Mouse (Mus musculus): ENCODE data around the gene Arpc5. TPM values are rescaled to one million over a fixed set of nuclear protein-coding genes. Genes with fewer than 3 reads are reported as not detected.

Arpc5 gene
- total and polyA plus RNA-seq, 3 experiments, result 280 to 358 (median 283) TPM

DNA sequence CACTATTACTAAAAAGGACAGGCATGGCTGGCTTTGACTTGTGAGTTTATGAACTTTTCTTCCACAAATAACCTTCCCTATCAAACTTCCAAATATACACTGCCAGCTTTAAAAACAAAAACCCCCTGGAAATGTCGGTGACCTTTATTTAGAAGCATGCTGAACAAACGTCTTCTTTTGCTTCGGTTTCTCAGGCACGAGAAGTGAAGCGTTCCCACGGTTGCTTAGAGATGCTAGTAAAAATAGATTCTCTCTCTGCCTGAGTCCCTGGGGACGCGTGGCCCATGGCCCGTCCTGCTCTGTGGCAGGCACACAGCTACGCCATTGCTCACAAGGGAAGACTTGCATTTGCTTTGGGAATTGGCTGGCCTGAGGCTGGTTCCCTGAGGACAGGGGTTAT is 51.5 kb downstream of the Arpc5 start:
- no peaks in the 10 kb centered on the region for H3K27me3 ChIP-seq (ENCODE audit: insufficient read depth, low read length)
- DNase-seq (ENCODE audit: low spot score) (no peak), ATAC-seq (ENCODE audit: extremely low read depth, insufficient number of reproducible peaks, low FRiP score, poor library complexity, severe bottlenecking) (no peak)
- peaks cover 71% of the 10 kb centered on the region for H3K36me3 ChIP-seq (replicated peaks)
- peaks cover 2% of the 10 kb centered on the region; the same call in 1 of the 2 replicates for H3K9me3 ChIP-seq (replicated peaks)
- no peak overlapping the region for H3K4me3 ChIP-seq (ENCODE audit: low read depth, low read length)
- TF ChIP-seq TAL1 (conservative IDR thresholded peaks at IDR 0.05; ENCODE audit: low read depth, low read length) (no peak), GATA1 (IDR thresholded peaks at IDR 0.05; ENCODE audit: borderline replicate concordance, low read length) (no peak), CTCF (IDR thresholded peaks at IDR 0.05; ENCODE audit: low read depth, low read length) (no peak), POLR2AphosphoS5 (IDR thresholded peaks at IDR 0.05; ENCODE audit: insufficient replicate concordance, low read depth, low read length) (no peak), GATA2 (IDR thresholded peaks at IDR 0.05; ENCODE audit: borderline replicate concordance, low read depth, low read length) (no peak)
- H3K4me1 ChIP-seq (ENCODE audit: insufficient read depth, low read depth, low read length), result peaks cover 8% of the 10 kb centered on the region

DNA sequence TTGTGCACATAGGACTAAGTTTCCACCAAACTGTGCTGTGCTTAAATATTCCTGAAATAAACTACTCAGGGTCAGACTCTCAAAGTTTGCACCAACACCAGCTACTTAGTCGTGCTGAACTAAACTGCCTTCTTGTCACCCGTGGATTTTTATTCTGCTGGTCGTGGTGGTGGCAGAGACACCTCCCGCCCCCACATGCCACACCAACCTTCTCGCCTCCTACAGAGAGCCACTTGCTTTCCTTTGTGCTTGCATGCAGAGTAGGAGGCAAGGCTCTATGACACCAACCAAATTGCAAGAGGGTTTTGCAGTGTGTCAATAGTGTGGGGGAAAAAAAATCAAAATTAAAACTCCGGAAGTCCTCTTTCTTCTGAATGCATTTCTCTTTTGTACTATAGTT is 53.2 kb downstream of the Arpc5 start:
- H3K4me3 ChIP-seq (ENCODE audit: low read depth, low read length), result no peak overlapping the region
- ATAC-seq (ENCODE audit: extremely low read depth, insufficient number of reproducible peaks, low FRiP score, poor library complexity, severe bottlenecking) (no peak), DNase-seq (ENCODE audit: low spot score) (no peak)
- no peaks in the 10 kb centered on the region for H3K27me3 ChIP-seq (ENCODE audit: insufficient read depth, low read length)
- H3K36me3 ChIP-seq (replicated peaks), result peaks cover 71% of the 10 kb centered on the region
- H3K4me1 ChIP-seq (ENCODE audit: insufficient read depth, low read depth, low read length), result peaks cover 6% of the 10 kb centered on the region
- TF ChIP-seq POLR2AphosphoS5 (IDR thresholded peaks at IDR 0.05; ENCODE audit: insufficient replicate concordance, low read depth, low read length) (no peak), TAL1 (conservative IDR thresholded peaks at IDR 0.05; ENCODE audit: low read depth, low read length) (no peak), GATA2 (IDR thresholded peaks at IDR 0.05; ENCODE audit: borderline replicate concordance, low read depth, low read length) (no peak), CTCF (IDR thresholded peaks at IDR 0.05; ENCODE audit: low read depth, low read length) (no peak), GATA1 (IDR thresholded peaks at IDR 0.05; ENCODE audit: borderline replicate concordance, low read length) (no peak)
- H3K9me3 ChIP-seq (replicated peaks), result peaks cover 5% of the 10 kb centered on the region

DNA sequence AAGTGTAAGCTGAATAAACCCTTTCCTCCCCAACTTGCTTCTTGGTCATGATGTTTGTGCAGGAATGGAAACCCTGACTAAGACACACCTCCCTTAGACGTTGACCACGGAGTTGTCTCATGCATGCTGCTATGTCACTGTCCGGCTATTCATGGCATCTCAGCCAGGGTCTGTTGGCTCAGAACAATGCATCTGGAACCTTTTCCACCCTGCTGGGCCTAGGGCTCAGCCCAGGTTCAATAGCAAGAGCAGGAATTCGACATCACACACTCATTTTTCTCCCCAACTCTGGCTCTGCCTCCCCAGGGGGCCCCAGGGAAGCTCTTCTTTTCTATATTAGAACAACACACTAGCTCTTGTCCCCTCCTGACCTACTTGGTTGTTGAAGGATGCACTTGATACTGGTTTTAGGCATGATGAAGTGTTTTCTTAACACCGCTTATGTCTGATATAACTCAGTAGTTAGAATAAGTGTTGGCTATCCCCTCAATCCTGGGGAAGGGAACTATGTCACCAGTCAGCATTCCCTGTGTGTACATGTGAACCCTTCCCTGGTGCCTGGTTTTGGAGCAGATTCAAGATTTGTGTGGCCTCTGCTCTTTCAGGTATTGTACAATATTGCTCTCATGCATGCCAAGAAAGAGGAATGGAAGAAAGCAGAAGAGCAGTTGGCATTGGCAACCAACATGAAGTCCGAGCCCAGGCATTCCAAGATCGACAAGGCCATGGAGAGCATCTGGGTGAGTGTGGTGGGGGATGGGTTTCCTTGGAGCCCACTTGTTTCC is 54.8 kb downstream of the Arpc5 start:
- no peak for DNase-seq (ENCODE audit: low spot score)
- Histone ChIP-seq H3K4me1 (ENCODE audit: insufficient read depth, low read depth, low read length) (no peaks in the 10 kb centered on the region), H3K36me3 (replicated peaks) (peaks cover 70% of the 10 kb centered on the region), H3K4me3 (ENCODE audit: low read depth, low read length) (no peak overlapping the region), H3K9me3 (replicated peaks) (peaks cover 5% of the 10 kb centered on the region), H3K27me3 (ENCODE audit: insufficient read depth, low read length) (no peaks in the 10 kb centered on the region)
- TF ChIP-seq GATA1 (IDR thresholded peaks at IDR 0.05; ENCODE audit: borderline replicate concordance, low read length) (no peak), TAL1 (conservative IDR thresholded peaks at IDR 0.05; ENCODE audit: low read depth, low read length) (no peak), CTCF (IDR thresholded peaks at IDR 0.05; ENCODE audit: low read depth, low read length) (no peak), POLR2AphosphoS5 (IDR thresholded peaks at IDR 0.05; ENCODE audit: insufficient replicate concordance, low read depth, low read length) (no peak), GATA2 (IDR thresholded peaks at IDR 0.05; ENCODE audit: borderline replicate concordance, low read depth, low read length) (no peak)
- no peak for ATAC-seq (ENCODE audit: extremely low read depth, insufficient number of reproducible peaks, low FRiP score, poor library complexity, severe bottlenecking)

DNA sequence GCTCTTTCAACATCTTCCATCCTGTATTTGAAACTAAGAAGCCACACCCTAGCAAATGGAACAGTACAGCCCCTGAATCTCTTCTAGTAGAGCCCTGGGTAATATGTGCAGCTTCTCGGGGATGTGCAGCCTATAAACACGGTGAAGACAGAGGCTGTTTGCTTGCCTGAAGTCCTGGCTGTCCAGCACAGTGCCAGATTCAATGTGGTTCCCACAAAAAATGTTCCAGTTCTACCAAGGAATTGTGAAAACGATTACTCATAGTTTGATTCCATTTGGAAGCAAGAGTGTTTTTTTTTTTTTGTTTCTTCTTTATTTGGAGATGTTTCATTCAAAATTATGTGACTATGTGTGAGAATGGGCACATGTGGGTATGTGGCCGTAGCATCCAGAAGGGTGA is 55.4 kb downstream of the Arpc5 start:
- TF ChIP-seq POLR2AphosphoS5 (IDR thresholded peaks at IDR 0.05; ENCODE audit: insufficient replicate concordance, low read depth, low read length), result no peak
- TF ChIP-seq CTCF (IDR thresholded peaks at IDR 0.05; ENCODE audit: low read depth, low read length), result no peak
- TF ChIP-seq GATA2 (IDR thresholded peaks at IDR 0.05; ENCODE audit: borderline replicate concordance, low read depth, low read length), result no peak
- TF ChIP-seq GATA1 (IDR thresholded peaks at IDR 0.05; ENCODE audit: borderline replicate concordance, low read length), result no peak
- TF ChIP-seq TAL1 (conservative IDR thresholded peaks at IDR 0.05; ENCODE audit: low read depth, low read length), result no peak
- no peak overlapping the region for H3K4me3 ChIP-seq (ENCODE audit: low read depth, low read length)
- H3K36me3 ChIP-seq (replicated peaks), result peaks cover 68% of the 10 kb centered on the region

DNA sequence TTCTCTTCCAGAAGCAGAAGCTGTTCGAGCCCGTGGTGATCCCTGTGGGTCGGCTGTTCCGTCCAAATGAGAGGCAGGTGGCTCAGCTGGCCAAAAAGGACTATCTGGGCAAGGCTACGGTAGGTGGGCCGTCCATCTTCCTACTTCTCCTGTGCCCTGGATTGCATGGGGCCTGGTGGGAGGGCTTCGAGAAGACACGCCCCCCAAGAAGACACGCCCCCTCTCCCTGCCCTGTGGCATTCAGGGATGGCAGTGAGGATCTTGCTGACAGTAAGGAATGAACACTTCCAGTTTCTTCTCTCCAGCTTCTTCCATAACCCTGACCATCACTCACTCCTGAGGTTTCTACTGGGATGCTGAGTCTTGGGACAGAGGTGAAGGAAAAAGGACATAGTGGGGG is 57.9 kb downstream of the Arpc5 start:
- Histone ChIP-seq H3K36me3 (replicated peaks) (peaks cover 64% of the 10 kb centered on the region), H3K4me1 (ENCODE audit: insufficient read depth, low read depth, low read length) (peaks cover 4% of the 10 kb centered on the region; the same call in 1 of the 2 replicates), H3K27me3 (ENCODE audit: insufficient read depth, low read length) (no peaks in the 10 kb centered on the region), H3K4me3 (ENCODE audit: low read depth, low read length) (no peak overlapping the region), H3K9me3 (replicated peaks) (peaks cover 14% of the 10 kb centered on the region)
- TF ChIP-seq GATA1 (IDR thresholded peaks at IDR 0.05; ENCODE audit: borderline replicate concordance, low read length) (no peak), GATA2 (IDR thresholded peaks at IDR 0.05; ENCODE audit: borderline replicate concordance, low read depth, low read length) (no peak), POLR2AphosphoS5 (IDR thresholded peaks at IDR 0.05; ENCODE audit: insufficient replicate concordance, low read depth, low read length) (no peak), CTCF (IDR thresholded peaks at IDR 0.05; ENCODE audit: low read depth, low read length) (no peak), TAL1 (conservative IDR thresholded peaks at IDR 0.05; ENCODE audit: low read depth, low read length) (no peak)
- ATAC-seq (ENCODE audit: extremely low read depth, insufficient number of reproducible peaks, low FRiP score, poor library complexity, severe bottlenecking), result no peak
- DNase-seq (ENCODE audit: low spot score), result no peak

More for the DNA sequence above, 55.4 kb downstream of the Arpc5 start:
- ATAC-seq (ENCODE audit: extremely low read depth, insufficient number of reproducible peaks, low FRiP score, poor library complexity, severe bottlenecking) (no peak), DNase-seq (ENCODE audit: low spot score) (no peak)
- H3K27me3 ChIP-seq (ENCODE audit: insufficient read depth, low read length), result no peaks in the 10 kb centered on the region
- peaks cover 10% of the 10 kb centered on the region for H3K9me3 ChIP-seq (replicated peaks)
- H3K4me1 ChIP-seq (ENCODE audit: insufficient read depth, low read depth, low read length), result no peaks in the 10 kb centered on the region

Other genes starting within 250 kb of the Arpc5 start
- gene Apobec4, start 16.0 kb upstream of the Arpc5 start, total RNA-seq (2014; fragmentation: Nextera tagmentation), result not detected in 2 replicates
- gene Apobec4, start 16.0 kb upstream of the Arpc5 start, total RNA-seq (2017), result 0.33 TPM in 1 of 2 replicates, not detected in the other
- not detected in 2 replicates for gene Apobec4, start 16.0 kb upstream of the Arpc5 start, polyA plus RNA-seq (2012)
- 2.2 and 4.0 TPM in 2 replicates for gene Rgl1, start 191 bp upstream of the Arpc5 start, total RNA-seq (2014; fragmentation: Nextera tagmentation)
- gene Rgl1, start 191 bp upstream of the Arpc5 start, total RNA-seq (2017), result 4.8 and 5.7 TPM in 2 replicates
- gene Rgl1, start 191 bp upstream of the Arpc5 start, polyA plus RNA-seq (2012), result 0.21 and 0.26 TPM in 2 replicates
- gene Ncf2, start 33.7 kb downstream of the Arpc5 start, total RNA-seq (2014; fragmentation: Nextera tagmentation), result 66.1 and 77.5 TPM in 2 replicates
- gene Ncf2, start 33.7 kb downstream of the Arpc5 start, total RNA-seq (2017), result 70.4 and 80.7 TPM in 2 replicates
- 3.5 and 4.7 TPM in 2 replicates for gene Ncf2, start 33.7 kb downstream of the Arpc5 start, polyA plus RNA-seq (2012)
- 150 and 156 TPM in 2 replicates for gene Smg7, start 136.1 kb downstream of the Arpc5 start, total RNA-seq (2014; fragmentation: Nextera tagmentation)
- gene Smg7, start 136.1 kb downstream of the Arpc5 start, total RNA-seq (2017), result 36.1 and 37.6 TPM in 2 replicates
- 10.0 and 14.2 TPM in 2 replicates for gene Smg7, start 136.1 kb downstream of the Arpc5 start, polyA plus RNA-seq (2012)
- not detected in 2 replicates for gene Nmnat2, start 188.5 kb downstream of the Arpc5 start, total RNA-seq (2014; fragmentation: Nextera tagmentation)
- 0.22 TPM in 1 of 2 replicates, not detected in the other for gene Nmnat2, start 188.5 kb downstream of the Arpc5 start, total RNA-seq (2017)
- gene Nmnat2, start 188.5 kb downstream of the Arpc5 start, polyA plus RNA-seq (2012), result not detected in 2 replicates